Mouse (Mus musculus): Measurements from ENCODE around the gene Egln2.

Gene Egln2

GRCm38 (mm10) chr7:27166614-27167474 lies at the start of gene Egln2:
Gene Egln2 (minus strand): TSS chr7:27166802.
- DNase-seq (ENCODE audit: low spot score): peak; percentile 93

- DNase-seq (ENCODE audit: low spot score): no peak
Measured at GRCm38 (mm10) chr7:27212626-27213025, 46.0 kb upstream of the Egln2 start.

- no peak for DNase-seq (ENCODE audit: low spot score)
Measured at GRCm38 (mm10) chr7:27203730-27204449, 37.3 kb upstream of the Egln2 start.

GRCm38 (mm10) chr7:27198779-27199178 lies 32.2 kb upstream of the Egln2 start:
- no peak for DNase-seq (ENCODE audit: low spot score)

GRCm38 (mm10) chr7:27198355-27198754 lies 31.8 kb upstream of the Egln2 start:
- DNase-seq (ENCODE audit: low spot score): no peak

- DNase-seq (ENCODE audit: low spot score): no peak
Measured at GRCm38 (mm10) chr7:27197634-27198033, 31.0 kb upstream of the Egln2 start.

- DNase-seq (ENCODE audit: low spot score): no peak
Measured at GRCm38 (mm10) chr7:27197136-27197535, 30.5 kb upstream of the Egln2 start.

GRCm38 (mm10) chr7:27195681-27196611 lies 29.3 kb upstream of the Egln2 start, which contains the start of the genes BC024978 and Snrpa:
Gene BC024978 (plus strand): TSS chr7:27195781.
Gene Snrpa (minus strand): TSS chr7:27196271.
- DNase-seq (ENCODE audit: low spot score): peak; percentile 99

- DNase-seq (ENCODE audit: low spot score): no peak
Measured at GRCm38 (mm10) chr7:27193731-27194130, 27.1 kb upstream of the Egln2 start.

GRCm38 (mm10) chr7:27192434-27192833 lies 25.8 kb upstream of the Egln2 start:
- no peak for DNase-seq (ENCODE audit: low spot score)

GRCm38 (mm10) chr7:27189271-27189931 lies 22.8 kb upstream of the Egln2 start:
- DNase-seq (ENCODE audit: low spot score): no peak

- no peak for DNase-seq (ENCODE audit: low spot score)
Measured at GRCm38 (mm10) chr7:27185986-27186385, 19.4 kb upstream of the Egln2 start.

GRCm38 (mm10) chr7:27184964-27185363 lies 18.4 kb upstream of the Egln2 start:
- DNase-seq (ENCODE audit: low spot score): no peak

GRCm38 (mm10) chr7:27182498-27182897 lies 15.9 kb upstream of the Egln2 start:
- DNase-seq (ENCODE audit: low spot score): no peak

- no peak for DNase-seq (ENCODE audit: low spot score)
Measured at GRCm38 (mm10) chr7:27180837-27181695, 14.5 kb upstream of the Egln2 start, which contains the start of the genes Gm21983 and Mia. Gene Gm21983 (minus strand): TSS chr7:27181086. Gene Mia (minus strand): TSS chr7:27181157.

- no peak for DNase-seq (ENCODE audit: low spot score)
Measured at GRCm38 (mm10) chr7:27180036-27180435, 13.4 kb upstream of the Egln2 start.

GRCm38 (mm10) chr7:27179217-27179918 lies 12.8 kb upstream of the Egln2 start:
- no peak for DNase-seq (ENCODE audit: low spot score)

GRCm38 (mm10) chr7:27178324-27179216 lies 12.0 kb upstream of the Egln2 start, which contains the start of gene Rab4b:
Gene Rab4b (minus strand): TSS chr7:27178896.
- DNase-seq (ENCODE audit: low spot score): peak; percentile 100

- DNase-seq (ENCODE audit: low spot score): no peak
Measured at GRCm38 (mm10) chr7:27177942-27178323, 11.3 kb upstream of the Egln2 start.

Measured in left cerebral cortex, adult 11 months (tissue).